Mouse (Mus musculus): ENCODE results near the gene Lnx1. TPM values are rescaled to one million over a fixed set of nuclear protein-coding genes. Genes with fewer than 3 reads are reported as not detected.

Lnx1 gene
- polyA plus RNA-seq, 1 experiment: 0.05 TPM

DNA sequence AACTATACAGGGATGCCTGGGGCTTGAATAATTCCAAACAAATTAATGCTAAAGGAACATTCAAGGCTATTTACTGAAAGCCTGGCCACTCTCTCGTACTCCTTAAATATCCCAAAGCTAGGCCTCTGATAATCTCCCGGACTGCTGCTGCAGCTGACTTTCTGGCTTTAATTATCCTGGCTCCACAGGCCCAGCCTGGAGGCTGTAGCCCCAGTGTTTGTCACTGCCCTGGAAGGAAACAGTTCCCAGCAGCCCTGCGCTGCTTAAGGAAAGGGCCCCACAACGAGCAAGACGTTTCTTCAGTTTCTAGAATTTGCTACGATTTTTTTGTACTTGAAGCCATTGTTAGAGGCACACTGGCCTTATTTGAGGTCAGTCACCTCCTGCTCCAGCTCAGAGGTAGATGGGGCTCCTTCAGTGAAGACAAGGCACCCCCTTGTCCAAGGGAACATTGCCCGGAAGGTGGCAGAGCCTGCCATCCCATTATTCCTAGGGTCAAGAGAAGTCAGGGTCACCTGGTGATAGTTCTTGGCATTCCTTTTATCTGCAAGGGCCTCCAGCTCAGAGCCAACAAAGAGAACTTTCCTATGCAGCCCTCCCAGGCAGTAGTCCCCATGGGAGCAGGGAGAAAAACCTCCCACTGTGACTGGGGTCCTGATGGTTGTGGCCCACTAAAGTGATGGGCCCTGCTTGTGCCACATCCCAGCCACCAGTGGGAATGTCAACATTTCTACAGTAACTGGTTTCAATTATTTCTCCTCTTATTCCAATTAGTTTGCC lies 80.8 kb downstream of the Lnx1 start:
- no peaks in the 10 kb centered on the region for H3K36me3 ChIP-seq (ENCODE audit: control insufficient read depth, insufficient read depth)
- H3K79me2 ChIP-seq (ENCODE audit: control insufficient read depth, insufficient read depth): no peaks in the 10 kb centered on the region
- no peak for TF ChIP-seq MAX (IDR thresholded peaks at IDR 0.05; ENCODE audit: low read depth)
- no peak for TF ChIP-seq POLR2AphosphoS2 (IDR thresholded peaks at IDR 0.05; ENCODE audit: insufficient read length, low read depth)
- TF ChIP-seq E2F4 (IDR thresholded peaks at IDR 0.05; ENCODE audit: insufficient read depth): no peak
- TF ChIP-seq CEBPB (IDR thresholded peaks at IDR 0.05; ENCODE audit: insufficient read depth, poor library complexity, severe bottlenecking): no peak
- no peak for TF ChIP-seq MYOG (IDR thresholded peaks at IDR 0.05; ENCODE audit: control insufficient read depth in 1 of 3, insufficient read depth in 1 of 3, insufficient read length in 2 of 3, low read depth in 2 of 3)
- no peak for TF ChIP-seq SRF (IDR thresholded peaks at IDR 0.05; ENCODE audit: control insufficient read depth, insufficient read length, low read depth)
- TF ChIP-seq MYOD1 (IDR thresholded peaks at IDR 0.05; ENCODE audit: control insufficient read depth in 1 of 3, insufficient read length in 2 of 3, low read depth in 2 of 3): no peak
- no peak for TF ChIP-seq TCF3 (IDR thresholded peaks at IDR 0.05; ENCODE audit: insufficient read length, low read depth)
- no peak for TF ChIP-seq POLR2A (IDR thresholded peaks at IDR 0.05; ENCODE audit: insufficient read length, low read depth)
- no peak for TF ChIP-seq TCF12 (IDR thresholded peaks at IDR 0.05; ENCODE audit: insufficient read depth, poor library complexity, severe bottlenecking)
- TF ChIP-seq USF1 (IDR thresholded peaks at IDR 0.05; ENCODE audit: low read depth): no peak
- no peak for TF ChIP-seq REST (IDR thresholded peaks at IDR 0.05; ENCODE audit: insufficient read depth, insufficient read length)
- no peak overlapping the region for H3K4me3 ChIP-seq
- no peak overlapping the region for H3K4me2 ChIP-seq (ENCODE audit: low read depth)
- no peak overlapping the region for H3ac ChIP-seq (ENCODE audit: control insufficient read depth, insufficient read length)
- H3K27me3 ChIP-seq (ENCODE audit: control insufficient read depth, insufficient read depth, insufficient read length): no peaks in the 10 kb centered on the region

DNA sequence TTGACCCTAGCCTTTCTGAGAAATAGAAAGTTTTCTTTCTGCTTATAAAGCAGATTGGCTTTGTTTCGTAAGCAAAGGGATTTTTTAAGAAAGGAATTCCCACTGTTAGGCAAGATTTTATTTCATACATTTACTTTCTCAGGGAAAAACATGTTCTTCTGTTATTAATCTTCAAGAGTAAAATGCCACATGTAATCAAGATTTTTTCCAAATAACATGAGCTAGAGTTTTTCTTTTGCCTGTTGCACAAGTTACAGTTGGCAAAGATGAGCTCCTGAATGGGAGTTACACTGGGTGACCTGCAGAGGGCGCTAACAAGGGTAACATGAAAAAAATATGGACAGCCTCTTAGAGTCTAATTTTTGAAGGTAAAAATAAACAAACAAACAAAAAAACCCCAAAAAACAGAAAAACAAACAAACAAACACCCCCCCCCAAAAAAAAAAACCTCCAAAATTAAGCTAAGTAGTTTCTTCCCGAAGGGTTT lies 84.1 kb downstream of the Lnx1 start:
- Histone ChIP-seq H3K4me2 (ENCODE audit: low read depth) (no peak overlapping the region), H3K27me3 (ENCODE audit: control insufficient read depth, insufficient read depth, insufficient read length) (no peaks in the 10 kb centered on the region), H3K79me2 (ENCODE audit: control insufficient read depth, insufficient read depth) (no peaks in the 10 kb centered on the region), H3K36me3 (ENCODE audit: control insufficient read depth, insufficient read depth) (no peaks in the 10 kb centered on the region), H3ac (ENCODE audit: control insufficient read depth, insufficient read length) (no peak overlapping the region), H3K4me3 (no peak overlapping the region)
- no peak for TF ChIP-seq CEBPB (IDR thresholded peaks at IDR 0.05; ENCODE audit: insufficient read depth, poor library complexity, severe bottlenecking)
- TF ChIP-seq USF1 (IDR thresholded peaks at IDR 0.05; ENCODE audit: low read depth): no peak
- no peak for TF ChIP-seq MYOG (IDR thresholded peaks at IDR 0.05; ENCODE audit: control insufficient read depth in 1 of 3, insufficient read depth in 1 of 3, insufficient read length in 2 of 3, low read depth in 2 of 3)
- TF ChIP-seq REST (IDR thresholded peaks at IDR 0.05; ENCODE audit: insufficient read depth, insufficient read length): no peak
- no peak for TF ChIP-seq SRF (IDR thresholded peaks at IDR 0.05; ENCODE audit: control insufficient read depth, insufficient read length, low read depth)
- TF ChIP-seq POLR2AphosphoS2 (IDR thresholded peaks at IDR 0.05; ENCODE audit: insufficient read length, low read depth): no peak
- no peak for TF ChIP-seq E2F4 (IDR thresholded peaks at IDR 0.05; ENCODE audit: insufficient read depth)

DNA sequence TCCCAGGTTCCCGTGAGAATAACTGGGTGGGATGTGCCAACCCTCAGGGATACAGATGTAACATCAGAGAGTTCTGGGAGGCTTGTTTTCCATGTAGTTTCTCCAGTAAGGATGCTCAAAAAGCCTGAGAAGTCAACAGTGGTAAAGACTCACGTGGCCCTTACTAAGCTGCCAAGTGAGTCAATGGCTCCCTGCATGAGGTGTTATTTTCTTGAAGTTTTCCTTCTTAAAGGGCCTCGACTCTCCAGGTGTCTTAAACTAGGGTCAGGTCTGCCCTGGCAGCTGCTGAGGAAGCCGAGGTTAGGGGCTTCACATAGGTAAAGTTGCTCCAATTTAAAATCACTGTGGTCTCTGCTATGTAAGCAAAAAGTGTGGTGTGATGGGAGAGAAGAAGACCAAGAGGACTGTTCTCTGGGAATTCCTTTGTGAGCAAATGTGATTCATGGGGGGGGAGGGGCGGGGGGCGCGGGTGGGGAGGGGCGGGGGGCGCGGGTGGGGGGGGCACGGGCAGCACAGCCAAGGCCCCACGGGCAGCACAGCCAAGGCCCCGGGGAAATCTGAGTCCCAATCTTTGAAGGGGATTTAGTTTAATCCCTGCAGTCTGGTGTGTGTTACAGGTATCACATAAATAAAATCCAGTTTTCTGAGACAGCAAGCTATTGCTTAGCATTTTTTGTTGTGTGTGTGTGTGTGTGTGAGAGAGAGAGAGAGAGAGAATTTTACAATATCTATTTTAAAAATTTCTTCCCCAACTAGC lies 84.7 kb downstream of the Lnx1 start:
- no peak overlapping the region for H3K4me3 ChIP-seq
- no peaks in the 10 kb centered on the region for H3K79me2 ChIP-seq (ENCODE audit: control insufficient read depth, insufficient read depth)
- no peak overlapping the region for H3ac ChIP-seq (ENCODE audit: control insufficient read depth, insufficient read length)
- no peak overlapping the region for H3K4me2 ChIP-seq (ENCODE audit: low read depth)
- TF ChIP-seq SRF (IDR thresholded peaks at IDR 0.05; ENCODE audit: control insufficient read depth, insufficient read length, low read depth): no peak
- no peak for TF ChIP-seq TCF3 (IDR thresholded peaks at IDR 0.05; ENCODE audit: insufficient read length, low read depth)
- no peak for TF ChIP-seq POLR2AphosphoS2 (IDR thresholded peaks at IDR 0.05; ENCODE audit: insufficient read length, low read depth)
- TF ChIP-seq POLR2A (IDR thresholded peaks at IDR 0.05; ENCODE audit: insufficient read length, low read depth): no peak
- TF ChIP-seq CEBPB (IDR thresholded peaks at IDR 0.05; ENCODE audit: insufficient read depth, poor library complexity, severe bottlenecking): no peak
- TF ChIP-seq E2F4 (IDR thresholded peaks at IDR 0.05; ENCODE audit: insufficient read depth): no peak
- no peak for TF ChIP-seq USF1 (IDR thresholded peaks at IDR 0.05; ENCODE audit: low read depth)
- TF ChIP-seq MYOD1 (IDR thresholded peaks at IDR 0.05; ENCODE audit: control insufficient read depth in 1 of 3, insufficient read length in 2 of 3, low read depth in 2 of 3): no peak
- TF ChIP-seq MYOG (IDR thresholded peaks at IDR 0.05; ENCODE audit: control insufficient read depth in 1 of 3, insufficient read depth in 1 of 3, insufficient read length in 2 of 3, low read depth in 2 of 3): no peak
- no peak for TF ChIP-seq MAX (IDR thresholded peaks at IDR 0.05; ENCODE audit: low read depth)
- no peak for TF ChIP-seq TCF12 (IDR thresholded peaks at IDR 0.05; ENCODE audit: insufficient read depth, poor library complexity, severe bottlenecking)
- no peak for TF ChIP-seq REST (IDR thresholded peaks at IDR 0.05; ENCODE audit: insufficient read depth, insufficient read length)
- no peaks in the 10 kb centered on the region for H3K27me3 ChIP-seq (ENCODE audit: control insufficient read depth, insufficient read depth, insufficient read length)
- no peaks in the 10 kb centered on the region for H3K36me3 ChIP-seq (ENCODE audit: control insufficient read depth, insufficient read depth)

DNA sequence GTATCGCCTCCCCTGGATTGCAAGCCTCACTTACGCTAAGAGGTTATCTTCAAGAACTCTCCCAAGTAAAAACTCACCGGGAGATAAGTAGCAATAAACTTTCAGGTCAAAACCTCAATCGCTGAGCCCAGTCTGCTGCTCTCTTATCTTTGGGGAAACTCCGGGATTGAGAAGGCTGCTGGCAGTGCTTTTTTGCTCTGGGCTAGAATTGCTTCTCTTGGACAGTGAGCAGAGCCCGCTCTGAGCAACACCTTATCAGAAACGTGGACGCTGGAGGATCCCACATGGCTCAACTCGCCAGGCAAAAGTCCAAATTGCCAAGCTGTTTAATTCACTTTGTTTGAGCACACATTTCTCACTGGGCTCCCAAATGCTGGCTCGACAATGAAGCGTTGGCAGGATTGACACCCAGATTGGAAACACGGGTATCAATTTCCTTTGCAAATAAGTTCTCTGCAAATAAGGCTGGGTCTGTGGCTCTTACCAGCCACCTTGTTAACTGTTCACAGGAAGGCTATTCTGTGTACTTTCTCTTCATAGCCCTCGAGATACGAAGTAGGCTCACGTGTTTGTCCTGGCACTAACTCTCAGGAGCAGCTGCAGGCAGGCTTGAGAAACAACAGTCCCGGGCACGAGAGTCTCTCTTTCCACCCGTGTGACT lies 89.1 kb downstream of the Lnx1 start:
- Histone ChIP-seq H3K4me3 (no peak overlapping the region), H3K36me3 (ENCODE audit: control insufficient read depth, insufficient read depth) (no peaks in the 10 kb centered on the region), H3K4me2 (ENCODE audit: low read depth) (no peak overlapping the region), H3ac (ENCODE audit: control insufficient read depth, insufficient read length) (no peak overlapping the region), H3K79me2 (ENCODE audit: control insufficient read depth, insufficient read depth) (no peaks in the 10 kb centered on the region), H3K27me3 (ENCODE audit: control insufficient read depth, insufficient read depth, insufficient read length) (no peaks in the 10 kb centered on the region)
- no peak for TF ChIP-seq E2F4 (IDR thresholded peaks at IDR 0.05; ENCODE audit: insufficient read depth)
- no peak for TF ChIP-seq REST (IDR thresholded peaks at IDR 0.05; ENCODE audit: insufficient read depth, insufficient read length)
- no peak for TF ChIP-seq POLR2AphosphoS2 (IDR thresholded peaks at IDR 0.05; ENCODE audit: insufficient read length, low read depth)

Data from myocyte (in vitro differentiated cells).